Mouse (Mus musculus): ENCODE data around the gene Smim14.
"Not testable (repeated sequence)": the region's sequence is repeated elsewhere in the genome, so short reads cannot be mapped to it uniquely, and the experiment has no call there.

The Smim14 gene

GRCm38 (mm10) chr5:65536751-65537419, at the start of gene Smim14, which contains the start of gene Ube2k:
TSS of gene Smim14 (minus strand) at chr5:65537184.
TSS of gene Ube2k (plus strand) at chr5:65537233.
- DNase-seq = peak; percentile 96

- no peak for DNase-seq
These were observed 49.3 kb upstream of the Smim14 start for GRCm38 (mm10) chr5:65586291-65586690.

- DNase-seq = no peak
These were observed 41.6 kb upstream of the Smim14 start for GRCm38 (mm10) chr5:65578545-65578944.

GRCm38 (mm10) chr5:65575896-65576295, 38.9 kb upstream of the Smim14 start:
- no peak for DNase-seq

GRCm38 (mm10) chr5:65574876-65575275, 37.9 kb upstream of the Smim14 start:
- no peak for DNase-seq

GRCm38 (mm10) chr5:65565486-65565885, 28.5 kb upstream of the Smim14 start:
- no peak for DNase-seq

- DNase-seq = no peak
These were observed 24.3 kb upstream of the Smim14 start for GRCm38 (mm10) chr5:65561125-65561893.

GRCm38 (mm10) chr5:65557109-65557508, 20.1 kb upstream of the Smim14 start:
- no peak for DNase-seq

- DNase-seq = no peak
These were observed 12.7 kb upstream of the Smim14 start for GRCm38 (mm10) chr5:65549677-65550076.

GRCm38 (mm10) chr5:65544616-65545015, 7.6 kb upstream of the Smim14 start:
- DNase-seq = no peak

- DNase-seq = no peak
These were observed 6.5 kb upstream of the Smim14 start for GRCm38 (mm10) chr5:65543491-65543890.

- DNase-seq = no peak
These were observed 4.9 kb upstream of the Smim14 start for GRCm38 (mm10) chr5:65541889-65542288.

GRCm38 (mm10) chr5:65539786-65540185, 2.8 kb upstream of the Smim14 start:
- DNase-seq = no peak

GRCm38 (mm10) chr5:65538829-65539228, 1.8 kb upstream of the Smim14 start:
- no peak for DNase-seq

- DNase-seq = no peak
These were observed 1.1 kb upstream of the Smim14 start for GRCm38 (mm10) chr5:65538121-65538520.

GRCm38 (mm10) chr5:65537420-65538071, 562 bp upstream of the Smim14 start:
- peak; percentile 42 for DNase-seq

GRCm38 (mm10) chr5:65536068-65536465, 917 bp downstream of the Smim14 start:
- not testable (repeated sequence) for DNase-seq

- DNase-seq = no peak
These were observed 1.4 kb downstream of the Smim14 start for GRCm38 (mm10) chr5:65535457-65536067.

- DNase-seq = no peak
These were observed 2.5 kb downstream of the Smim14 start for GRCm38 (mm10) chr5:65534496-65534895.

- DNase-seq = no peak
These were observed 5.7 kb downstream of the Smim14 start for GRCm38 (mm10) chr5:65531283-65531682.

- DNase-seq = no peak
These were observed 11.1 kb downstream of the Smim14 start for GRCm38 (mm10) chr5:65525674-65526443.

GRCm38 (mm10) chr5:65524831-65525230, 12.2 kb downstream of the Smim14 start:
- no peak for DNase-seq

GRCm38 (mm10) chr5:65521803-65522202, 15.2 kb downstream of the Smim14 start:
- DNase-seq = no peak

All from right cerebral cortex, postnatal 4 days (tissue).